Mouse (Mus musculus) Muller cell, postnatal 12 days (primary cell): Measurements from ENCODE around the gene Fbxl17.

Source experiments
- DNase-seq: peaks from one replicate; pipeline ENCODE4 v3.0.0-alpha.2; 2015; ENCODE audit errors: inconsistent ontology term

Fbxl17 gene

DNA sequence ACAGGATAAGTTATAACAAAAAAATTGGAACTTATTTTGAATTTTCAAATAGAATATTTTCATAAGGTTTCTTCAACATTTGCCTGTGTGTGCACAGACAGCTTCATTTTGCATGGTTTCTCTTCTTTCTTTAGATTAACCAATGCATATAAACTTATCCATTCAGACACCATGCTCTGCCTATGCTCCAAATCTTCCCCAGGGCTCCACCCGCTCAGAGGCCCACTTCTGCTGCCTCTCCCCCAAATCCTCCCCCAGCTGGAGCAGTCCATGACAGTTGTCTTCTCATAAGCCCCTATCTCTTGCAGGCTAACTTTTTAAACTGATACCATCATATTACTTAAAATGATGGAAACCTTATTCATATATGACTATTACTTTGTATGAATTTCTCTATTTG, 282.8 kb downstream of the Fbxl17 start:
- DNase-seq = no peak

DNA sequence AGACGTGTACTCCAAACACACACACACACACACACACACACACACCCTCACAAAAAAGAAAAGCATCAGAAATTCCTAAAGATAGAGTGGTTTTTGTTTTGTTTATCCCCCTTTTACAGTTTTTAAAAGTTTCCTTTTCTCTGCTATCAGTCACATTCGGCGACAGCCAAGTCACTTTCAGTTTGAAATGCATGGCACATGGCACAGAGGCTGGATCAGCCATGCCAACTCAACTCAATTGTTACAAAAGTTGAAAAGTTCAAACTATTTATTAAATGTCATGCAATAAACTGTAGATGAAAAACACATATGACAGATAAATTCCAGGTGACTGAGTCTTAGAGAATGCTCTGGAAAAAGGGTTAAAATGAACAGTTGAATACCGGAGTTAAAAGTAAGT, 287.8 kb downstream of the Fbxl17 start:
- DNase-seq = no peak

DNA sequence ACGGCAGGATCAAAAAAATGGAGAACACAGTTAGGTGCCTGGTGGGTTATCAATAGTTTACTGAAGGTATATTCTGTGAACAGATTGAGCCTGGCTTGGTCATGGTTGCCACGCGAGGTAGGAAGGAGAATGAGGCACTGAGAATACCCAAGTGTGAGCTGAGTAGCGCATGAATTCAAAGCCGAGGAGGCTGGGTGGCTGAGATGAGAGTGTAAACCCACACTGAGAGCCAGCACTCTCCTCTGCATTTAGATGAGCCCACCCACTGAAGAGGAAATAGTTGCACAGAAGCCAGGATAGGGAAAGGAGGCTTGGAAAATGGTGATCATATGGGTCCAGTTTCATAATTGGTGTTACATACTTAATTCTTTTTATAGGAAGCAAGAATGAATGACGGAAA, 290.7 kb downstream of the Fbxl17 start:
- no peak for DNase-seq

DNA sequence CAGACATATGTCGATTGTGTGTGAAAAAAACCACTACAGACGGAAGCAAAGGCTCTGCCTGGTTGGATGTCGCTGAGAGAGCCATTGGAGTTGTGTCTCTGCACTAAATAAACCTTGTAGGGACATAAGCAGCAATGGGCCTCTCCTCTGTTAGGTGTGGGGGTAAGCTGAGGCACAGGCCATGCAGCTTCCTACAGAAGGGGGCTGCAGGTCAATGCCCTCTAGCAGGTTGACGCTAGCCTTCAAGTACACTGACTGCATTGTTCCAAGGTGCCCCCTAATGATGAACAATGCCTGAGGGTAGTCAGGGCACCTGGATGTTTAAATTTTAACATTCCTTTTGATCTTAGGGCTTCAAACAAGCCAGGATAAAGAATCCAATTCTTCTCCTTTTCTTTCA, 291.5 kb downstream of the Fbxl17 start:
- DNase-seq = no peak

DNA sequence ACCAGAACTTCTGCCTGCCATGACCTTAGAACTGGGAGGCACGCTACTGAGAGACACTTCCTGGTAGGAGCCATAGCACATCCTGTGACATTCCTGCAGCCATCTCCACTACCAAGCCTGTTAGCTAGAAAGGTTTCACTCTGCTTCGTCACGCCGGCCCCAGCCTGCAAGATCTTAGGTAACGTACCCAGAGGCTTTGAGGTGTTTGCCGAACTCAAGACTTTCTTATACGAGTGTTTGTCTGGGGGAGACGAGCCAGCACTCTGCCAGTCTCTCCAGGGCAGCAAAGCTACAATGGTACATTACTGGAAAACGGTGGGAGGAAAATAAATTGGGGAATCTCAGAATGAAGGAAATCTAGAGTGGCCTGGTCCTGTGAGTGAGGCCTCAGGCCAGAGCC, 292.1 kb downstream of the Fbxl17 start:
- DNase-seq = no peak

DNA sequence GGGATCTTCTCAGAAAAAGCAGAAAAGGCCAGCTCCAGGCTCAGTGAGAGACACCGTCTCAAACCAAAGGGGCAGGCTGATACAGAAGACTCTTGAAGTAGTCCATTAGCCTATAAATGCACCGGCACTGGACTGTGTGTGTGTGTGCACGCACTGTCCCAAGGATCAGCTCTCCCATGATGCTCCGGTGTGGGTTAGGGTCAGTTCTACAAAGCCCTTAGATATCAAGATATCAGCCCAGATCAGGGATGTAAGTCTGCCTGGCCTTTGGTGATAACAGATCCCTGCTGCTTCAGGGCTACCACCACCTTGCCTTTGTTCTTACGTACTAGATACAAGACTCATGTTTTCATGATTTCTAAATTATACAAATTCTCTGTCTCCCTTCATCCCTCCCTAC, 294.5 kb downstream of the Fbxl17 start:
- no peak for DNase-seq

DNA sequence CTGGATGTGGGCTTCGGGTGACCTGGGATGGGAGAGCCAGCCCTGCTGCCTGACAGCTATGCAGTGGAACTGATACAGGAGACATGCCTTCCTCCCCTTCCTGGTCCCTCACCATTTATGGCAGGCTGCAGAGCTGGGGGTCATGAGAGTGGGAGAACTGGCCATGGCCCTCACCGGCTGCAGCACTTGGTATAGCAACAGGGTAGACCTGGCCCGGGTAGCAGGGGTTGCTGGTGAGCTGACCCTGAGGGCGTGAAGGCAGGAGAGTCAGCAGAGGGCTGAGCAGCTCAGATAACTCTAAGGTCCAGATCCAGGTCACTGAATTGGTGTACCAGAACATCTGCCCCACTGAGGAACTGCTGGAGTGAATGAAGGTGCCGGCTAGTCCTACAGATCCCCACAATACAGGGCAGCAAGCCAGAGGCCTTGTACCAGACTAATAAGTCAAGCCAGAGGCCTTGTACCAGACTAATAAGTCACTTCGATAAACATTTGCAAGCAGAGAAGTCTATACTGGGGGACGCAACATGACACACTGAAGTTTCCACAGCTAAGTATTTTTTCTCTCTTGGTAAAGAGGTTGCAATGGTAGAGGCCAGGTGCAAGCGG, 296.1 kb downstream of the Fbxl17 start:
- DNase-seq = no peak

DNA sequence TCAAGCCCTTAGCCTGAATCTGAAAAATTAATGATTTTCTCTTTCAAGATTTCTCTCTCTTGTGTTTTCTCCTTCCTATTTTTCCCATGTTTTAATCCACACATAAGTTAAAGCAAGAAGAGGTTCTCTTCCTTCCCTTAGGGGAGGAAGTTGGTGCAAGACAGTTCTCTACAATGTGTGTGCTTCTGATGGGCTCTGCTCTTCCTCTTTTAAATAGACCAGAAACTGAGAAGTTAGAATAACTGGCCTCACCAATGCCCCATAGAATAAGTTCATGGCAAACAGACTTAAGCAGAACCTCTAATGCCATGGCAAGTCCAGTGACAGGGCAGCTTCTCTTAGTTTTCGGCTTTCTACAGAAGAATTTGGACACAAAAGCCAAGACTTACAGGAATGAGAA, 301.1 kb downstream of the Fbxl17 start:
- DNase-seq = no peak

DNA sequence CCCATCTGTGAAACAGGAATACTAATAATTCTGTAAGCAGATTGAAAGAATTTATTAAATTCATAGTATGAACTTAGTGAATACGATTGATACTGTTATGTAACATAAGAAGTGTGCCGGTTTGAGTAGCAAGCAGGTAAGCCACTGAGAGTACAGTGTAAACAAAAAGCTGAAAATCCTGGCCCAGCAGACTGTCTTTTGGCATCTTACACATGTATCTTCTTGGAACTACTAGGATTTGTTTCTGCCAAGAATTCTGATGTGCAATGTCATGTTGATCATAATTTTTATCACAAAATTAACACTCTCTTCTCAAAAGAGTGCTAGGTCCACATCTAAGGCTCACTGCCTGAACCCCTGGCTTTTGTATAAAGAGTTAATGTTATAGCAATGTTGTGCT, 304.3 kb downstream of the Fbxl17 start:
- DNase-seq = no peak

DNA sequence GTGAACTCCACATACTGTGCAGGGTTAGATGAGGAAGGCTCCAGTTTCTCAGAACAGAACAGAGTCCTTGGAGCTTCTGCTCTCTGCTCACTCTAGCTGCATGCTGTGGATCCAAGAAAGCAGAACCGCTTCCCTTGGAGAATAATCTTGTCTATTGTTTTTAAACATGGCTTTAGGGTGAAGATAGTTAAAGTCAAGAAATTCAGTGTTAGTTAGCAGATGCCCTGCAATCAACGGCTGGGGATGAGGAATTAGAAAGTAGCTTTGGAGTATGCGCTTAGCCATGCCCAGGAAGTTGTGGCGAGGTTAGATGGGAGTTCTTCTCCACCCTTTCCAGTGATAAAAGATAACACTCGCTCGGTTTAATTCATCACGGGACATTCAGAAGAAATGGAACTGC, 306.6 kb downstream of the Fbxl17 start:
- no peak for DNase-seq

DNA sequence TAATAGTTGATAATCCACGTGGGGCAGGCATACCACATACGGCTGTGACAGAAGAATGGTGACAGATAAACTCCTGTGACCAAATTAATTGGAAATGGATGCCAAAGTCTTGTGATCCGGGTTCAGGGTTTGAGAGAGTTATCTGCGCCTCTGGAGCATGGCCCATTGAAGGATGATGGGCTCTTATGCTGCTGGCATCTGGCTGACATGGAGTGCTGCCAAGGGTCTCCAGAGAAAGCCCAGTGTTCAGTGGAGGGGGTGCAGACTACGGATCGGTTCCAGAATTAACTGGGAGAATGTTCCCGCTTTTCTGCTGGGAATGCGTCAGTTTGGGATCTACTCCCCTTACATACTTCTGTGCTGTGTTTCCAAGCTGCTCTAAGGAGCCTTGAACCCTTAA, 308.5 kb downstream of the Fbxl17 start:
- no peak for DNase-seq

DNA sequence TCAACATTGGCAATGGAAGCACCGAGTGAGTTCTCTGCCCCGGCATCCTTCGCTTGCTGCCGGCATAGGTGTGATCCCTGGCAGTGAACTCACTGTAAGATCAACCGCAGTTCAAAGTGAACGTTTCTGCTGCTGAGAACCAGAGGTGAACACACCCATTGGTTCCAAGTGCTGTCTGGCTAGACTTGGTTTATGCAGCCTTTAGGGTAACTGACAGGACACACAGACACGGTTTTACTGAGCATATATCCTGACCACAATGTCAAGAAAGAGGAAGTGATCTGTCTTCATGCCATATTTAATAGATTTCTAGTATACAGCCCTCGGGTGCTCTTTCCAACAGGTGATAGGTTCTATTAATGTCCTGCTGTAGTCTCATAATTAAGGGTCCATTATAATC, 310.5 kb downstream of the Fbxl17 start:
- DNase-seq = no peak

DNA sequence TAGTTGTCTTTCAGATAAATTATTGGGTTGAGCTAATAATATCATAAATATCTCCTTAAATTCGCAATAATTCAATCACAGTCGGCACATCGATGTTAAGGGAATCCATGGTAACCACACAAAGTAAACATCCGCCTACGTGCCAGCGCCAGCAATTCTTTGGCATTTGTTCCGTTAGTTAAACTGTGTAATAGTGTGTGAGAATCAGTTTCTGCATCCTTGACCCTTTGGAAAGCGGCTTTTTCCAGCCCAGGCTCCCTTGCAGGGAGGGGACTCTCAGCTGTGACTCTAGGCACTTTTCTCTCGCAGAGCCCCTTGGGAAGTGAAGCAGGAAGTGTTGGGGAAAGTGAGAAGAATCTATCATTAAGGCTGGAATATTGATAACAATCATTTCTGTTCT, 314.3 kb downstream of the Fbxl17 start:
- DNase-seq = peak; percentile 91

DNA sequence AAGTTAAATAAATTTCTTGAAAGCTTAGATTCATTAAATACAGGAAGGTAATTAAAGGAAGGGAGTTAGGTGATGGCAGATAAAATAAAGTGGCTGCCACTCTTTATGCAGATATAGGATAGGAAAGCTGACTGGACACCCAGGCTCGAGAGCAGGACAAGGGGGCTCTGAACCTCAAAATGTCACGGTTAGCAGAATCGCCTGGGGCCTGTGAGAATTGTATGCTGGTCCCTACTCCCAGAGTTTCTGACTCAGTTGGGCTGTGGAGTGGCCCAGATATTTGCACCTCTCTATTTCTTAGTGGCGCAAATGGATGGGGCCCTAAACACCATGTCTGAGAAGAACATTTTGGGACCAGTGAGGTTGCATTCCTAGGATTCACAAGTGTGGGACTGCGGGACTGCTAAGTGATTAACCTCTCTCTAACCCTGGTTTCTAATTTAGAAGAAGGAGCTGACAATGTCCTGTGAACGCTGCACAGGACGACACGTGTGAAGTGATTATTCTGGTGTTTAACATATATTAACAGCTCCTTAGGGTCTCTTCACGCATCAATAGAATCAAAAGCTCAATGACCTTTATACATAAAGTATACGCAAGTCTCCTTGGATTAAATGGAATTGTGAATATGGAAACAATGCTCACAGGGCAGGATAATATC, 314.8 kb downstream of the Fbxl17 start:
- DNase-seq = no peak

DNA sequence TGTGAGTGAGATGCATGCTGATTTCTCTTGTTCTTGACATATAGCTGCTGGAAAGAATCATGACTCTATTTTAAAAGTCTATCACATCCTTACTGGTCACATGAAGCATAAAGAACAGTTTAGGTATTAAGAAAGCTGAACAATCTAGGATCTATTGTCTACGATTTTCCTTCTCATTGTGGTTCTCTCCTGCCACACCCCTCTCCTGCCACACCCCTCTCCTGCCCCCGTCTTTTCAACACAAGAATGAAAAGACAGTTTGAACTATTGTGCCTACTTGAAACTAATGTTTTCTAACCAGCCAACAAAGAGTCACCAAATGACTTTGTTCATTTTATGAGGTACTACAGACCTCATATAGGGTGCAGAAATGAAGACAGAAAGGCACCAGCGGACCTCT, 316.4 kb downstream of the Fbxl17 start:
- no peak for DNase-seq

DNA sequence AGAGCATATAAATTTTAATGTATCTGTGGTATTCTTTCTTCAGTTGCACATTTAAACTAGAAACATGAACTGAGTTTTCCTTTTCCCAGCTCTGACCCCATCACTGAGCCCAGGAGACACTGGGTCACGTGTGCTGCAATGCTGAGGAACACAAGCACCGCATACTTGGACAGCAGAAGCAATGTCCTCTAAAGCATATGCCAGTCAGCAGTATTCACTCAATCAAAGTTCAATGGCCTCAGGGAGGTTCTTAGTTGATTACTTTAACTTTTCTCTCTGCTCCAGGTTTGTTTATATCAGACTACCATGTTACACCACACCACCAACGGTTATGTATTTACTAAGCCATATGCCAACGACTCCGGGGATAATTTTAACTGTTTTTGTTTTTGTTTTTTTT, 318.2 kb downstream of the Fbxl17 start:
- no peak for DNase-seq

DNA sequence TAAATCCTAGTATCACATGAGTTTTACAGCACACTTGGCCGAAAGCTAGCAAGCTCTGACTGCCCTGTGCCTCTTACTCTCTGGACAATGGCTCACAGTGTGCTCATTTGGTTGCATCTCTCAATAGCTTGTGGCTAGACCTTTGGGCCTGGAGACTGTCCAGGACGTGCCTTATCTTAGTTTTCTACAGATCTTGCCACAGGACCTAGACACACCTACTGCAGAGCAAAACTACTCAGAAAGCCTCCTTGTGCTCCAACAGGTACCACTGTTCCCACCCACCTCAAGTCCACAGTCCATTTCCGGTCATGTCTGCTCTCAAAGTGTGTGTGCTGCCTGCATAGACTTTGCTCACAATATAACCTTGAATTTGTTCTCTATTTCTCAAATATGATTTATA, 319.8 kb downstream of the Fbxl17 start:
- no peak for DNase-seq

DNA sequence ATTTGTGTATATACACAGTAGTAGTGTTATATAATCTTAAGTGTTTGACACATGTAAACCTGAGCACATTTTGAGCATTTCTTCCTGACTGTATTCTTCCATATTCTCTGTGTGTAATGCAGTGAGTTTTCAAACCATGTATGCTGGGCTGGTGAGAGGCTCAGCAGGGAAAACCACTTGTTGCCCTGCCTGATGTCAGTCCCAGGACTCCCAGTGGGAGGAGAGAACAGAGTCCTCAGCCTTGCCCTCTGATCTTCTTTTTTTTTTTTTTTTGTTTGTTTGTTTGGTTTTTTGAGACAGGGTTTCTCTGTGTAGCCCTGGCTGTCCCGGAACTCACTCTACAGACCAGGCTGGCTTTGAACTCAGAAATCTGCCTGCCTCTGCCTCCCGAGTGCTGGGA, 321.5 kb downstream of the Fbxl17 start:
- no peak for DNase-seq

DNA sequence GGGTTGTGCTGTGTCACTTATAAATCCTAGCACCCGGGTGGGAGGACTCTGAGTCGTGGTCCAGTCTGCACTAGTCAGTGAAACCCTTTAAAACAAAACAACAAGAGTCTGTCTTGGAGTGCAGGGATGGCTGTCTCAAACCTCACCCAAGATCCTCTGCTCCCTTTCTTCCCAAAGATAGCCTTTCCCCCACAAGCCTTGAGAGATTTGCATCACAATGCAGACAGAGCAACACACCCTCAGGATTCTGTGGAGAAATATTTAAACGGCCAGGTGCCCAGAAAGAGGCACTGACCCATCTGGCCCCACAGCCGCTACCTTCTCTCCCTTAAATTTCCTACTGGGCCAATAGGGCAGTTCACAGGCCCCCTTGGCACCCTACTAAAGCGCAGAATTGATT, 323.4 kb downstream of the Fbxl17 start:
- no peak for DNase-seq

DNA sequence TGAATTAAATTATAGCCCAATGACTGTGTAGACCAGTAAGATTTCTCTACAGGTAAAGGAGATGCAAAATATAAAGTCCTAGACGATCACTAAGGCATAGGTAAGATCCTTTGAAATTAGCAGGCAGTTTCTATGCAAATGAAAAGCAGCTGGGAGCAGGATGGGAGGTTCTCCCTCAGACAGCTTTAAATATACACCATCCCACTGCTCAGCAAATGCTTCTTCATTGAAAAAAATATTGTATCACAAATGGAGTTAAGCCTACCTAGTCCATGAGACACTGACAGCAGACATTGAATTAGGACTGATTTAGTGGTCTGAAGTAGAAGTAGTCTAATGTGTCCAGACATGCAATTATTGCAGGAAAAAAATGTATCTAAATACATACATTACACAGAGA, 327.1 kb downstream of the Fbxl17 start:
- no peak for DNase-seq

DNA sequence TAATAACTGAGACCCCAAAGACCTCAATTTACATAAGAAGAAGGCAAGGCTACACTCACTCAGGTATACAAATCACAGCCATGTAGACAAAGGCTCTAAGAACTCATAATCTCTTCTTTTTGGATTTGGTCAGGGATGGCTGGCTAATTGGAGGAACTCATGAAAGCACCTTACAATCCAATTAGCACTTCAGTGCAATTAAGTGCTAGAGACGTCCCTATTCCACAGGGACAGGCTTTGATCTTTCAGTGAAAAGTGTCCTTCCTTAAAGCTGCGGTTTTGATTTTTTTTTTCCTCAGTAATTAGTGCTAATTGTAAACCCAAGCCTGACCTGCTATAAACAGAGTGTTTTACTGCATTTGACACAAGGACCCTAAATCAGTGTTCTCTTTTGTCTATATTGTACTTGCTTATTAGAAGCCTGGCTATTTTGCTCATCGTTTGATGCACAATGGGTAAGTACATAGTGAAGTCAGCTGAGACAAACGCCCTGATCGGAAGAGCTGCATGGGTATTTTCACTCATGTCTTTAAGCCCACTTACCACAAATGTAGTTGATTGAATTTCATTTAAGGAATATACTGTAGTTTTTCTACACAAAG, 327.8 kb downstream of the Fbxl17 start:
- DNase-seq = peak; percentile 65

DNA sequence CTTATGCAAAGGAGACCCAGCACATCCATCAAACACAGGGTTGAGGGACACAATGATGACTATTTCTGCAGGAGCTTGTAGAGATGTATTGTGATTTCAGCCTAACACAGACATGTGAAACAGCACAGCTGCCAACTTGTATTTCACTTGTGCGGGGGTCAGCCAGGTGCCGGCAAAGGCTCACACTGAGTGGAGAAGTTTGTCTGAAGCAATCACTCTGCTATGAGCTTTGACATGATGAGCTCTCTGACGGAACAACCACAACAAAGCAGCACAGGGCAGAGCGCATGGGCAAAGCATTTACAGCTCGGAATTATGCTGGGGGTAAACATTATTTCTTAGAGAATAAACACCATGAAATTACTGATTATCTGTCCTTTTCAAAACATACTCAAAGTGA, 328.6 kb downstream of the Fbxl17 start:
- DNase-seq = peak; percentile 65

DNA sequence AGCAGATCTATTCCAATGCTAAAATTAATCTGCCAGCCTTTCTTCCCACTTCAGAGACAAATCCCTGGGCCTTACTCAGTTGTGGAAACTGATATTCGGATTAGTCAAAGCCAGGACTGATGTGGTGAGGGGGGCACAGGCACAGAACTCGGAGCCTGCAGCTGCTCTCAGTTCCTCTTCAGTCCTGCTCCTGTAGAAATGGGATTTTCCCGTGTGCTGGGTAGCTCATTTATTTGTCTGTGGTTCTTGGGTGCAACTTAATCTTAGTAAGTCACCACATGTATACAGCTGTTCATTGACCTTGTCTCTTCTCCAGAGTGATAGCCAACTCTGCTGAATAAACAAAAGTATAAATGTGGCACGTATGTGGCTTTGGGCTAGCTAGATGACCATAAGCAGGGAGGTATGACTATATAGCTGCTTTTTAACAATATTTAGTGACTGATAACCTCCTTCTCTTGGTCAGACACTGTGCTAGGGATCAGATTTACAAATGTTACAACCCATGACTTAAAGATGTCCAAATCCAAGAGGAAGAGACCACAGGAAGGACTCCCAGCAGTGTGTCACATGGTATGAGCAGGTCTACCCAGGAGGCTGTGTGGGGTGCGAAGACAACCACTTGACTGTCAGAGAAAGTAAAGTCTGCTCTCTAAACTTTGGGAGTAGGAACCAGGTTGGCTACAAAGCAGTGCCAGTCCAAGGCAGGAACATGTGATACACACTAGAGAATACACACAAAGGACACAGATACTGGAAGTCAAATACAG, 331.6 kb downstream of the Fbxl17 start:
- no peak for DNase-seq
